In the genomic region with DNA sequence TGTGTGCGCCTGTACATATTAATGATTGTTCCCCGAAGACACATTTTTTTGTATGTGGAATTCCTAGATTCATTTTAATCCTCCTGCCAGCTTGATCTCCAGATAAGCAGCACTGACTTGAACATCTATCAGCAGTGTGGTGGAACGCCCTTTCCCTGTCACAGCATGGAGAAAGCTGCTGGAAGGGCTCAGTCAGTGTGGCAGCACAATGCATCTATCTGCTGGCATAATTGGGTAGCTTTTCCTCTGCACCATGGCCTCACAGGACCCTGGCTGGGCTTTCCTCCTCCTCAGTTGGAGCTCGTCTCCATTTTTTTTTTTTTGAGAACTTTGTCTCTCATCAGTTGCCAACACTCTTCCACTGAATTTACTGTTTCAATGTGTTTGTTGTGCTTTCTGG, we compare ENCODE assay signal across 17 mouse cellular contexts.
"Had no signal": no experiment of that assay in that cellular context is flagged by ENCODE, and none has a peak within 500 bp of the region (broad histone marks: within the 10 kb centered on the region; RNA-seq: fewer than 3 reads in every experiment).

No protein-coding gene starts in this region.

- H3K9me3 ChIP-seq: midbrain, embryonic 12.5 days; midbrain, embryonic 15.5 days; neural tube, embryonic 13.5 days; neural tube, embryonic 15.5 days had no signal

- H3K4me2 ChIP-seq: lung, embryonic 14.5 days; midbrain, embryonic 12.5 days; midbrain, embryonic 15.5 days; neural tube, embryonic 13.5 days; neural tube, embryonic 15.5 days had no signal

- DNase-seq: lung, adult 18-20 months; lung, embryonic 14.5 days; lung, postnatal 10 days; lung, postnatal 4 days; retina, postnatal 1 day; right cerebral cortex, adult 18-20 months; right cerebral cortex, postnatal 25 days; right cerebral cortex, postnatal 4 days; spleen, adult 18-20 months; thymus, adult 18-20 months; thymus, postnatal 14 days; thymus, postnatal 36 days had no signal

- H3K9ac ChIP-seq: lung, embryonic 14.5 days; midbrain, embryonic 12.5 days; midbrain, embryonic 15.5 days; neural tube, embryonic 13.5 days; neural tube, embryonic 15.5 days had no signal

- H3K36me3 ChIP-seq: midbrain, embryonic 12.5 days; midbrain, embryonic 15.5 days; neural tube, embryonic 13.5 days; neural tube, embryonic 15.5 days had no signal

- H3K4me1 ChIP-seq: midbrain, embryonic 12.5 days; midbrain, embryonic 15.5 days; neural tube, embryonic 13.5 days; neural tube, embryonic 15.5 days had no signal

- H3K27ac ChIP-seq: midbrain, embryonic 12.5 days; midbrain, embryonic 15.5 days; neural tube, embryonic 13.5 days; neural tube, embryonic 15.5 days had no signal

- H3K4me3 ChIP-seq: midbrain, embryonic 12.5 days; midbrain, embryonic 15.5 days; myocyte; neural tube, embryonic 13.5 days; neural tube, embryonic 15.5 days had no signal

- ATAC-seq: midbrain, embryonic 15.5 days had no signal

- H3K27me3 ChIP-seq: midbrain, embryonic 12.5 days; midbrain, embryonic 15.5 days; neural tube, embryonic 13.5 days; neural tube, embryonic 15.5 days had no signal
